Mouse (Mus musculus): Measurements from ENCODE around the gene Lrch1. TPM values are rescaled to one million over a fixed set of nuclear protein-coding genes. Genes with fewer than 3 reads are reported as not detected.

Lrch1 gene
- polyA plus RNA-seq, 1 experiment, result 64.7 TPM

DNA sequence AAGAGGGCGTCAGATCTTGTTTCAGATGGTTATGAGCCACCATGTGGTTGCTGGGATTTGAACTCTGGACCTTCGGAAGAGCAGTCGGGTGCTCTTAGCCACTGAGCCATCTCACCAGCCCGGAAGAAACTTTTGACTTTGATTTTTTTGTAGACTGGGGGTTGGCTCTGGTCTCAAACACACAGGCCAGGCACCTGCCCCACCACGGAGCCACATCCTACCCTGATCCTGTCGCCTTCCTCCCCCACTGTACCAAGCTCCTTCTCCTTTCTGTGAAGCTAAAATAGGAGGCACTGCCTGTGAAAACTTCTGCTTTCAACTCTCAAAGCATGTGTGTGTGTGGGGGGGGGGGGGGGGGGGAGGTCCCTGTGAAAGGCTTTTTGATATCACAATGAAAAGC lies 39.4 kb downstream of the Lrch1 start:
- H3K27ac ChIP-seq (ENCODE audit: insufficient read depth, low read depth, low read length), result no peak overlapping the region
- TF ChIP-seq POLR2A (IDR thresholded peaks at IDR 0.05; ENCODE audit: insufficient read depth, low read depth, low read length) (no peak), CTCF (IDR thresholded peaks at IDR 0.05; ENCODE audit: insufficient read depth, low read depth, low read length) (no peak)
- H3K4me1 ChIP-seq (ENCODE audit: control insufficient read depth, insufficient read depth, low read length), result peaks cover 9% of the 10 kb centered on the region
- no peak overlapping the region for H3K4me3 ChIP-seq (ENCODE audit: insufficient read depth, low read depth, low read length)
- WGBS, result 86% methylated on average over 6 of the region's 6 CpGs

GRCm38 (mm10) chr14:74907706-74908105 lies 40.0 kb downstream of the Lrch1 start:
- no peak overlapping the region for H3K27ac ChIP-seq (ENCODE audit: insufficient read depth, low read depth, low read length)
- TF ChIP-seq CTCF (IDR thresholded peaks at IDR 0.05; ENCODE audit: insufficient read depth, low read depth, low read length), result no peak
- H3K4me3 ChIP-seq (ENCODE audit: insufficient read depth, low read depth, low read length), result no peak overlapping the region
- WGBS, result 75% methylated on average over 8 of the region's 8 CpGs
- H3K4me1 ChIP-seq (ENCODE audit: control insufficient read depth, insufficient read depth, low read length), result peaks cover 14% of the 10 kb centered on the region

DNA sequence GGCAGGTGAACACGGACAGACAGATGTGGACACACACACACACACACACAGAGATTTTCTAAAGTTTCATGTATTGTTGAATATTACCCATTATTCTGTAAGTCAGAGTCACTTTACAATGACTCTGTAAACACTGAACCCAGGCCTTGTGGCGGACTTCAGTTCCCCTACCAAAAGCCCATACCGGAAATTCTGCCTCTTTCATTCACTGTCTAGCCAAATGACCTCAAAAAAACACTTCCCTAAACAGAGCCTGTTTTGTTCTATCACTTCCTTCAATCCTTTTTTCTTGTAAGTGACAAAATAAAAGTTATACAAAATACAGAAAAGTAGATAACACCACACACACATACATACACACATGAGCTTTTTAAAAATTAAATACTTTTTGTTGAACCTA lies 41.7 kb downstream of the Lrch1 start:
- H3K27ac ChIP-seq (ENCODE audit: insufficient read depth, low read depth, low read length), result no peak overlapping the region
- H3K4me1 ChIP-seq (ENCODE audit: control insufficient read depth, insufficient read depth, low read length), result peaks cover 14% of the 10 kb centered on the region
- WGBS, result 86% methylated on average over 3 of the region's 3 CpGs
- TF ChIP-seq POLR2A (IDR thresholded peaks at IDR 0.05; ENCODE audit: insufficient read depth, low read depth, low read length) (no peak), CTCF (IDR thresholded peaks at IDR 0.05; ENCODE audit: insufficient read depth, low read depth, low read length) (no peak)
- H3K4me3 ChIP-seq (ENCODE audit: insufficient read depth, low read depth, low read length), result no peak overlapping the region

GRCm38 (mm10) chr14:74904442-74904841 lies 43.2 kb downstream of the Lrch1 start:
- H3K4me1 ChIP-seq (ENCODE audit: control insufficient read depth, insufficient read depth, low read length), result peaks cover 14% of the 10 kb centered on the region
- WGBS, result 90% methylated on average over 5 of the region's 5 CpGs
- no peak overlapping the region for H3K4me3 ChIP-seq (ENCODE audit: insufficient read depth, low read depth, low read length)
- TF ChIP-seq CTCF (IDR thresholded peaks at IDR 0.05; ENCODE audit: insufficient read depth, low read depth, low read length) (no peak), POLR2A (IDR thresholded peaks at IDR 0.05; ENCODE audit: insufficient read depth, low read depth, low read length) (no peak)
- no peak overlapping the region for H3K27ac ChIP-seq (ENCODE audit: insufficient read depth, low read depth, low read length)

- TF ChIP-seq POLR2A (IDR thresholded peaks at IDR 0.05; ENCODE audit: insufficient read depth, low read depth, low read length) (no peak), CTCF (IDR thresholded peaks at IDR 0.05; ENCODE audit: insufficient read depth, low read depth, low read length) (no peak)
- Histone ChIP-seq H3K4me1 (ENCODE audit: control insufficient read depth, insufficient read depth, low read length) (peaks cover 14% of the 10 kb centered on the region), H3K4me3 (ENCODE audit: insufficient read depth, low read depth, low read length) (no peak overlapping the region), H3K27ac (ENCODE audit: insufficient read depth, low read depth, low read length) (no peak overlapping the region)
- WGBS, result 82% methylated on average over 4 of the region's 4 CpGs
Measured at GRCm38 (mm10) chr14:74903047-74903446, 44.6 kb downstream of the Lrch1 start.

GRCm38 (mm10) chr14:74900705-74901369 lies 46.8 kb downstream of the Lrch1 start:
- TF ChIP-seq CTCF (IDR thresholded peaks at IDR 0.05; ENCODE audit: insufficient read depth, low read depth, low read length), result no peak
- no peak for TF ChIP-seq POLR2A (IDR thresholded peaks at IDR 0.05; ENCODE audit: insufficient read depth, low read depth, low read length)
- peaks cover 12% of the 10 kb centered on the region for H3K4me1 ChIP-seq (ENCODE audit: control insufficient read depth, insufficient read depth, low read length)

DNA sequence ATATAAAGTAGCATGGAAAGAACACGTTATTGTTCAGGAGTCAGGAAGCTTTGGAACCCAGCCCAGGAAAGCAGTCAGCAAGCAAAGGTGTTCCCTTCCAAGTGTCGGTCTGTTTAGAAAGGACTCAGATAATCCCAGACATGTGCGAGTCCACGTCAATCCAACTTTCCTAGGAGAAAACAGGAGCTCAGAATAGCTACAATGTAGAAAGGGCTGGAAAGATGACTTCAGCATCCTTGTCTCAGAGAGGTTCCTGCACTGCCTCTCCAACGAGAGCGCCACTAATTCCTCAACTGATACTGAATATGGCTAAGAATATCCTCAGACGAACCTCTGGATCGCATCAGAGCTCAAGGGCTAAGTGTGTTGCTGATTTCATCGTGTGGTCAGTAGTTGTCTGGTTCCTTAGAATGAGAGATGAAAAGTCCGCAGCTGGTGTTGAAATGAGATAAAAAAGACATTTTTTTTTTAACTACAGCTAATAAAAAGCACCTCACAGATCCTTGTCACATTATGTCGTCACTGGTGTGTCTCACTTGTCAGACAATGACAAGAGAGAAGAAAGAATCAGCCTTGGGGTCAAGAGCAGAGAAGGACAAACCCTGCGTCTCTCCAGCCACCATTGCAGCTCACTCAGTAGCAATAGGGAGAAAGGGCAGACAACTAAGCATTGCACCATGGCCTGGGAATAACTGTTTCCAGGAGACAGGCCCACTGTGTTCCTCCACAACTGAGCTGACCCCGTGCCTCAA lies 47.5 kb downstream of the Lrch1 start:
- H3K4me1 ChIP-seq (ENCODE audit: control insufficient read depth, insufficient read depth, low read length), result peaks cover 12% of the 10 kb centered on the region
- no peak overlapping the region for H3K4me3 ChIP-seq (ENCODE audit: insufficient read depth, low read depth, low read length)
- H3K27ac ChIP-seq (ENCODE audit: insufficient read depth, low read depth, low read length), result no peak overlapping the region
- WGBS, result 64% methylated on average over 13 of the region's 13 CpGs
- no peak for TF ChIP-seq POLR2A (IDR thresholded peaks at IDR 0.05; ENCODE audit: insufficient read depth, low read depth, low read length)
- TF ChIP-seq CTCF (IDR thresholded peaks at IDR 0.05; ENCODE audit: insufficient read depth, low read depth, low read length), result no peak

More at GRCm38 (mm10) chr14:74900705-74901369, 46.8 kb downstream of the Lrch1 start:
- WGBS, result 77% methylated on average over 8 of the region's 8 CpGs
- H3K4me3 ChIP-seq (ENCODE audit: insufficient read depth, low read depth, low read length), result no peak overlapping the region
- no peak overlapping the region for H3K27ac ChIP-seq (ENCODE audit: insufficient read depth, low read depth, low read length)

DNA sequence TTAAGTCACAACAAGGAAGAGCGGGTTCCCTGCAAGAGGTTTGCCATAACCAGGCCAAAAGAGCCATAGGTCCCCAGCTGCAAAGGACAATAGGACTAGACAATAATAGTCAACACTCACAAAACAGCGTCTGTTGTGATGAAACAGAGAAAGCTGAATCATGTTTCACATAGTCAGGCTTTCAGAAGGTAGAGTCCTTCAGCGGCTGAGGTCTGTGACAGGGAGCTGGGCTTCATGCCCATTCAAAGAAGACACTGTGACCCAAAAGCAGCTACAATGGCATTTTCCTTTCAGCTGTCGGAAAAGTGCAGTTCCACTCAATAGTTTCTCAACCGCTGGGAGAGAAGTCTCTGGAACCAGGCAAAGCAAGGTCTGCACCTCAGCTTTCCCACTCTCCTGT lies 48.7 kb downstream of the Lrch1 start:
- Histone ChIP-seq H3K4me3 (ENCODE audit: insufficient read depth, low read depth, low read length) (no peak overlapping the region), H3K4me1 (ENCODE audit: control insufficient read depth, insufficient read depth, low read length) (peaks cover 9% of the 10 kb centered on the region), H3K27ac (ENCODE audit: insufficient read depth, low read depth, low read length) (no peak overlapping the region)
- TF ChIP-seq POLR2A (IDR thresholded peaks at IDR 0.05; ENCODE audit: insufficient read depth, low read depth, low read length) (no peak), CTCF (IDR thresholded peaks at IDR 0.05; ENCODE audit: insufficient read depth, low read depth, low read length) (no peak)
- 74% methylated on average over 5 of the region's 5 CpGs for WGBS

DNA sequence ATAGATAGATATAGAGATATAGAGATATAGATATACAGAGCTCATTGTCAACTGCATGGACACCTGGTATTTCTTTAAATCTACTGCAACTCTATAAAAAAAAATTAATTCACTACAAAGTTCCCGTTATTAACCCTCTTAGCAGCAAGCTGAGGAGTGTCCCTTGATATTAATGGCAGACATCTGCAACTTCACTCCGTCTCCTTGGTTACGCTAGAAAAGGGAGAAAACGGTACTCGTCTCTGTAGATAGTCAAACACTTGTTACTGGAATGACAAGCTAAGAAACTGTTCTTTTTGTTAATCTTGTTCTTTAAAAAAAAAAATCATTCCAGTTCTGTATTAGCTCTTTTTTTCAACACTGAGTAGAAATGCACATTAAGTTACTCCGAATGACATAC lies 54.0 kb downstream of the Lrch1 start:
- TF ChIP-seq POLR2A (IDR thresholded peaks at IDR 0.05; ENCODE audit: insufficient read depth, low read depth, low read length) (no peak), CTCF (IDR thresholded peaks at IDR 0.05; ENCODE audit: insufficient read depth, low read depth, low read length) (no peak)
- no peak overlapping the region for H3K27ac ChIP-seq (ENCODE audit: insufficient read depth, low read depth, low read length)

More for the DNA sequence above, 54.0 kb downstream of the Lrch1 start:
- Histone ChIP-seq H3K4me3 (ENCODE audit: insufficient read depth, low read depth, low read length) (no peak overlapping the region), H3K4me1 (ENCODE audit: control insufficient read depth, insufficient read depth, low read length) (no peaks in the 10 kb centered on the region)
- 62% methylated on average over 6 of the region's 6 CpGs for WGBS
